Mouse (Mus musculus) spleen, postnatal 14 days (tissue): ENCODE data around the gene Mylk2.

Source experiments
- DNase-seq, 2 experiments: peaks; one replicate each; pipeline ENCODE4 v3.0.0; 2021 to 2022; ENCODE audit warnings: low spot score in 2 of 2

The Mylk2 gene

GRCm38 (mm10) chr2:152911031-152911430 lies at the start of gene Mylk2:
Mylk2 (plus strand) TSS chr2:152911352.
- DNase-seq: no peak

- DNase-seq: no peak
Measured at GRCm38 (mm10) chr2:152861891-152862290, 49.3 kb upstream of the Mylk2 start.

GRCm38 (mm10) chr2:152862638-152863037 lies 48.5 kb upstream of the Mylk2 start:
- DNase-seq: no peak

- no peak for DNase-seq
Measured at GRCm38 (mm10) chr2:152863346-152863745, 47.8 kb upstream of the Mylk2 start.

GRCm38 (mm10) chr2:152878239-152878638 lies 32.9 kb upstream of the Mylk2 start:
- DNase-seq: no peak

- DNase-seq: no peak
Measured at GRCm38 (mm10) chr2:152880898-152881297, 30.3 kb upstream of the Mylk2 start.

- no peak for DNase-seq
Measured at GRCm38 (mm10) chr2:152884101-152884645, 27.0 kb upstream of the Mylk2 start.

GRCm38 (mm10) chr2:152887230-152887629 lies 23.9 kb upstream of the Mylk2 start:
- no peak for DNase-seq

- no peak for DNase-seq
Measured at GRCm38 (mm10) chr2:152888774-152889173, 22.4 kb upstream of the Mylk2 start.

GRCm38 (mm10) chr2:152895834-152896233 lies 15.3 kb upstream of the Mylk2 start:
- no peak for DNase-seq

GRCm38 (mm10) chr2:152896926-152897325 lies 14.2 kb upstream of the Mylk2 start:
- no peak for DNase-seq

GRCm38 (mm10) chr2:152899011-152899410 lies 12.1 kb upstream of the Mylk2 start:
- DNase-seq: no peak

GRCm38 (mm10) chr2:152901296-152901695 lies 9.9 kb upstream of the Mylk2 start:
- DNase-seq: no peak

GRCm38 (mm10) chr2:152902658-152903057 lies 8.5 kb upstream of the Mylk2 start:
- DNase-seq: no peak

GRCm38 (mm10) chr2:152903586-152903985 lies 7.6 kb upstream of the Mylk2 start:
- DNase-seq: no peak

- DNase-seq: no peak
Measured at GRCm38 (mm10) chr2:152904127-152904643, 7.0 kb upstream of the Mylk2 start.

GRCm38 (mm10) chr2:152905036-152905829 lies 5.9 kb upstream of the Mylk2 start:
- no peak for DNase-seq

GRCm38 (mm10) chr2:152906274-152907037 lies 4.7 kb upstream of the Mylk2 start:
- DNase-seq: no peak

- no peak for DNase-seq
Measured at GRCm38 (mm10) chr2:152907114-152907943, 3.8 kb upstream of the Mylk2 start.

- DNase-seq: no peak
Measured at GRCm38 (mm10) chr2:152909848-152910247, 1.3 kb upstream of the Mylk2 start.

- no peak for DNase-seq
Measured at GRCm38 (mm10) chr2:152911432-152911831, 280 bp downstream of the Mylk2 start.

- DNase-seq: no peak
Measured at GRCm38 (mm10) chr2:152913471-152913870, 2.3 kb downstream of the Mylk2 start.
